Mouse (Mus musculus) thymus, postnatal 4 days (tissue): ENCODE measurements around the gene Mcpt4.
"Not testable (repeated sequence)": the region's sequence is repeated elsewhere in the genome, so short reads cannot be mapped to it uniquely, and the experiment has no call there.

ENCODE experiments used
- DNase-seq: peaks from one replicate; pipeline ENCODE4 v3.0.0; 2021

Gene Mcpt4

GRCm38 (mm10) chr14:56062213-56062612 lies at the start of gene Mcpt4:
TSS of gene Mcpt4 (minus strand) at chr14:56062313.
- DNase-seq, result not testable (repeated sequence)

- DNase-seq, result no peak
Measured at GRCm38 (mm10) chr14:56105447-56106180, 43.5 kb upstream of the Mcpt4 start.

GRCm38 (mm10) chr14:56105016-56105415 lies 42.9 kb upstream of the Mcpt4 start:
- DNase-seq, result no peak

- no peak for DNase-seq
Measured at GRCm38 (mm10) chr14:56103452-56103851, 41.3 kb upstream of the Mcpt4 start.

- no peak for DNase-seq
Measured at GRCm38 (mm10) chr14:56102386-56102785, 40.3 kb upstream of the Mcpt4 start, which contains the start of gene Ctsg. TSS of gene Ctsg (minus strand) at chr14:56102574.

GRCm38 (mm10) chr14:56098940-56099339 lies 36.8 kb upstream of the Mcpt4 start:
- DNase-seq, result peak; percentile 31

GRCm38 (mm10) chr14:56097597-56097996 lies 35.5 kb upstream of the Mcpt4 start:
- DNase-seq, result no peak

GRCm38 (mm10) chr14:56093353-56093752 lies 31.2 kb upstream of the Mcpt4 start:
- no peak for DNase-seq

GRCm38 (mm10) chr14:56086711-56087110 lies 24.6 kb upstream of the Mcpt4 start:
- DNase-seq, result no peak

- DNase-seq, result no peak
Measured at GRCm38 (mm10) chr14:56085167-56085566, 23.1 kb upstream of the Mcpt4 start, which contains the start of gene Mcpt8. TSS of gene Mcpt8 (minus strand) at chr14:56085273.

GRCm38 (mm10) chr14:56082016-56082415 lies 19.9 kb upstream of the Mcpt4 start:
- DNase-seq, result no peak

GRCm38 (mm10) chr14:56057722-56058121 lies 4.4 kb downstream of the Mcpt4 start:
- no peak for DNase-seq

GRCm38 (mm10) chr14:56055408-56055807 lies 6.7 kb downstream of the Mcpt4 start:
- no peak for DNase-seq

GRCm38 (mm10) chr14:56041792-56042191 lies 20.3 kb downstream of the Mcpt4 start, which contains the start of gene Mcpt2:
TSS of gene Mcpt2 (plus strand) at chr14:56042041.
- not testable (repeated sequence) for DNase-seq

GRCm38 (mm10) chr14:56034433-56034832 lies 27.7 kb downstream of the Mcpt4 start:
- no peak for DNase-seq

GRCm38 (mm10) chr14:56030395-56030794 lies 31.7 kb downstream of the Mcpt4 start, which contains the start of gene Mcpt9:
TSS of gene Mcpt9 (minus strand) at chr14:56030495.
- DNase-seq, result not testable (repeated sequence)

- not testable (repeated sequence) for DNase-seq
Measured at GRCm38 (mm10) chr14:56021305-56021704, 40.8 kb downstream of the Mcpt4 start.

- no peak for DNase-seq
Measured at GRCm38 (mm10) chr14:56019446-56019845, 42.7 kb downstream of the Mcpt4 start.

GRCm38 (mm10) chr14:56017671-56018070 lies 44.4 kb downstream of the Mcpt4 start, which contains the start of gene Mcpt1:
TSS of gene Mcpt1 (plus strand) at chr14:56017971.
- DNase-seq, result not testable (repeated sequence)

- no peak for DNase-seq
Measured at GRCm38 (mm10) chr14:56013924-56014323, 48.2 kb downstream of the Mcpt4 start.

- no peak for DNase-seq
Measured at GRCm38 (mm10) chr14:56013147-56013546, 49.0 kb downstream of the Mcpt4 start.
